Mouse (Mus musculus) heart, adult 2 months (tissue): ENCODE results near the gene H2-Q4.
"Not testable (repeated sequence)": the region's sequence is repeated elsewhere in the genome, so short reads cannot be mapped to it uniquely, and the experiment has no call there.

ENCODE experiments used
- CTCF ChIP-seq: fragments of 200-600 bp; IDR thresholded peaks from 2 replicates; pipeline ENCODE4 v1.8.1; 2022; ENCODE audit warnings: antibody characterized with exemption, mild to moderate bottlenecking, moderate library complexity
- EP300 ChIP-seq: fragments of 200-500 bp; IDR thresholded peaks from 2 replicates; pipeline ENCODE4 v1.6.1; 2011; ENCODE audit warnings: low read depth, low read length, control low read depth; ENCODE audit not compliant: insufficient read depth
- POLR2A ChIP-seq: fragments of 200-500 bp; IDR thresholded peaks from 2 replicates; pipeline ENCODE4 v1.6.1; 2011; ENCODE audit warnings: mild to moderate bottlenecking, low read depth, low read length, control low read depth; ENCODE audit not compliant: insufficient read depth

- peak; percentile 57 for TF ChIP-seq CTCF
- TF ChIP-seq POLR2A, EP300: not testable (repeated sequence)
These were observed 55.4 kb downstream of the H2-Q4 start for GRCm38 (mm10) chr17:35434836-35435235.
